Mouse (Mus musculus): Measurements from ENCODE around the gene Csta1. TPM values are rescaled to one million over a fixed set of nuclear protein-coding genes. Genes with fewer than 3 reads are reported as not detected.

The Csta1 gene
- polyA plus RNA-seq, 1 experiment, result not detected

DNA sequence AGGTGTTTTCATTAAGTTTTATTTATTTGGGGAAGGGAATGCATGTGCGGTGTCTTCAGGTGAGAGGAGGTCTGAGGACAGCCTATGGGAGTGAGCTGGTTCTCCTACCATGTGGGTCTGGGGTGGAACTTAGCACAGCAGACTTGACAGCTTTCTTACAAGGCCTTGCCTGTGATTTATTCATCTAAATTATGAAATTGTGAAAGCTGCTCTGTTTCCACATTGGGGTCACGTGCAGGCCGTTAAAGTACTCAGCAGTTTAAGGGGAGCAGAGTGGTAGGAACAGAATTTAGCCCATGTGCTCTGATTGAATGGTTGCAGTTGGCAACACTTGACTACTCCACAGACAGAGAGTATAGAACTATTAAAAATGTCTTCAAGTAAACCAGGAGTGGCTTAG, 51.1 kb downstream of the Csta1 start:
- TF ChIP-seq CTCF (IDR thresholded peaks at IDR 0.05; ENCODE audit: control insufficient read depth, insufficient read depth, low read length), result no peak
- no peak for TF ChIP-seq POLR2A (IDR thresholded peaks at IDR 0.05; ENCODE audit: borderline replicate concordance, control insufficient read depth, low read depth, low read length)
- Histone ChIP-seq H3K4me1 (ENCODE audit: control insufficient read depth, insufficient read depth, low read length) (no peaks in the 10 kb centered on the region), H3K4me3 (replicated peaks; ENCODE audit: control insufficient read depth, low read depth, low read length) (no peak overlapping the region), H3K27ac (ENCODE audit: control insufficient read depth, insufficient read depth, low read depth, low read length, poor library complexity) (no peak overlapping the region)
- 89% methylated on average over 3 of the region's 3 CpGs for WGBS

DNA sequence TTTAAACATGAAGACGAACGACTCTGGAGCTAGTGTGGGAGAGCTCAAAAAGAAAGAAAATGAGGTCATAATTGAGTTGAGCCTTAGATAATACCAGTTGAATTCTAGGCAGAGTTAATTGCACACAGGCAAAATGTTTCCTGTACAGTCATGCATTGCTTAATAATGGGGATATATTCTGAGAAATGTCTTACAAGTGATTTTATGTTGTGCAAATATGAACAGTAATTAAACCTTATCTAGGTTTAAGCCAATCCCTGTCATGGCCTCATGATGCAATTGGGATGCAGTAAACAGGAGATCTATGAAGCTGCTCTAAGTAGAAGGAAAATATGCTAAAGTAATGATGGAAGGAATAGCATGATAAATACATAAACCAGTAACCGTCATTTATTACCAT, 56.3 kb downstream of the Csta1 start:
- H3K4me1 ChIP-seq (ENCODE audit: control insufficient read depth, insufficient read depth, low read length), result no peaks in the 10 kb centered on the region
- WGBS, result 86% methylated on average over 3 of the region's 3 CpGs
- H3K27ac ChIP-seq (ENCODE audit: control insufficient read depth, insufficient read depth, low read depth, low read length, poor library complexity), result no peak overlapping the region
- no peak for TF ChIP-seq CTCF (IDR thresholded peaks at IDR 0.05; ENCODE audit: control insufficient read depth, insufficient read depth, low read length)
- TF ChIP-seq POLR2A (IDR thresholded peaks at IDR 0.05; ENCODE audit: borderline replicate concordance, control insufficient read depth, low read depth, low read length), result no peak
- no peak overlapping the region for H3K4me3 ChIP-seq (replicated peaks; ENCODE audit: control insufficient read depth, low read depth, low read length)

DNA sequence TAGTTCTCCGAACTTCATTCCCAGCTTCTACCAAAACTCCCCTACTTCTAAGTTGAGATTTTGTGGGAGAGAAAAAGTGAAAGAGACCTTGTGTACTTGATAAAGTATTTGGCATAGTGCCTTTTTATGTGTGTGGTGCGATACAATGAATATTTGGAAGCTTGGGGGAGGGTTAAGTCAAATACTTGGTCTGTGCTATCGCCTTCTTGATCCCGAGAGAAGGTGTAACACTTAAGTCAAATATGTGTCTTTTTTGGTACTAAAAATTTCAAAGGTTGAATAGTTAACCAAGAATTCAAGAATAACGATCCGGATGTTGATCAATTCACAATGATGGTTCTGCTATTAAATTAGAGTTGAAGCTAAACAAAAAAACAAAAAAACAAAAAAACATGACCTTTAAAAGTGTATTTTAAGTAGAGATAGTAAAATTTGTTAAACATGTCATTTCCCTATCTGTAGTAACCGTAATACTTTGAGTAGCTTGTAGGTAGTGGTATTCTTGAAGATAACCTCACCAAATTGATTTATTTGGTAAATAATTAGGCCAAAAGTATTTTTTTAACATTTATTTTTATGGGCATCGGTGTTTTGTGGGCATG, 58.5 kb downstream of the Csta1 start:
- TF ChIP-seq POLR2A (IDR thresholded peaks at IDR 0.05; ENCODE audit: borderline replicate concordance, control insufficient read depth, low read depth, low read length) (no peak), CTCF (IDR thresholded peaks at IDR 0.05; ENCODE audit: control insufficient read depth, insufficient read depth, low read length) (no peak)
- no peaks in the 10 kb centered on the region for H3K4me1 ChIP-seq (ENCODE audit: control insufficient read depth, insufficient read depth, low read length)
- peak overlapping the region; percentile 71 for H3K4me3 ChIP-seq (replicated peaks; ENCODE audit: control insufficient read depth, low read depth, low read length)
- 29% methylated on average over 8 of the region's 8 CpGs for WGBS
- H3K27ac ChIP-seq (ENCODE audit: control insufficient read depth, insufficient read depth, low read depth, low read length, poor library complexity), result no peak overlapping the region

DNA sequence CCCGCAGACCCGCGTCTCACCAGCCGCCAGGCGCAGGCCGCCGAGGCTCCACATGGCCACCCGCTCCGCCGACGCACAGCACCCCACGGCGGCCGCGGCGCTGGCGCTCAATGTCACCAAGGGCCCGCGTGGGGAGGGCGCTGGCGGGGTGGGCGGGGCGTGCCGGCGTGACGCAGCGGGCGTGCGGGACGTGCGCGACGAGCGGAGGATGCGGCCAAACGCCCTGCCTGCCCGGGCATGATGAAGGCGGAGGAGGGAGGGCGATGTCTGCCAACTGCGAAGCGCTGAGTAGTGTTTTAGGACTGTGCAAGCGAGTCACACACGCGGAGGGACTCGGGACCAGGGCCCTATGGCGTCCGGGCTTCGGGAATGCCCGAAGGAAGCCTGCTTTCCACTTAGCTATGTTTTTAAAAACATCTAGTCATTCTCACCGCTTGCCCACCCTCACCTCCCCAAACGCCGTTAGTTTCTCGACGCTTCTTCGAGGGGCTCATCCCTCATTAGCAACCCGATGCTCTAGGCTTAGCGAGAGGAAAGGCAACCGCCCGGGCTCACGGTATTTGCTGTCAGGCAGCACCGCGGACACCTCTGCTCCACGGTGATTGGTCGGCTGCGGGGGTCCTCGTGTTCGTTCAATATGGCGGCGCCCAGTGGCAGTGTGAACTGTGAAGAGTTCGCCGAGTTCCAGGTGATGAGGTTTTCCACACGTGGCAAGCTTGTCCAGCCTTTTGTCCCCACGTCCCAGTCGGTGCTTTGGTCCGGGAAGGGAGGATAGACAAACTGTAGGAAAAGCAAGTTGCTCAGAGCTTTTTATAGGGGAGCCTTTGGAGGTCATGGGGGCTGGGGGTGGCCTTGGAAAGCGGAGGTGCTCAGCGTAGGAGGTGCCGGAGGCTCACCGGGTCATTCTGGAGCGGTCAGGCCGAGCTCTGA, 59.3 kb downstream of the Csta1 start, which contains the start of the genes Fam162a and Ccdc58:
Gene Fam162a (minus strand): TSS at position 145 of the 930 bp plus-strand sequence.
Gene Ccdc58 (plus strand): TSS at position 236 of the 930 bp plus-strand sequence.
- Histone ChIP-seq H3K4me1 (ENCODE audit: control insufficient read depth, insufficient read depth, low read length) (no peaks in the 10 kb centered on the region; the same call in none of the 2 replicates), H3K4me3 (replicated peaks; ENCODE audit: control insufficient read depth, low read depth, low read length) (peak within 1 kb of the TSS; percentile 71), H3K27ac (ENCODE audit: control insufficient read depth, insufficient read depth, low read depth, low read length, poor library complexity) (peak within 1 kb of the TSS; percentile 88)
- no peak for TF ChIP-seq CTCF (IDR thresholded peaks at IDR 0.05; ENCODE audit: control insufficient read depth, insufficient read depth, low read length)
- peak; percentile 98 for TF ChIP-seq POLR2A (IDR thresholded peaks at IDR 0.05; ENCODE audit: borderline replicate concordance, control insufficient read depth, low read depth, low read length)
- under 1% methylated on average over 81 of the region's 81 CpGs for WGBS

DNA sequence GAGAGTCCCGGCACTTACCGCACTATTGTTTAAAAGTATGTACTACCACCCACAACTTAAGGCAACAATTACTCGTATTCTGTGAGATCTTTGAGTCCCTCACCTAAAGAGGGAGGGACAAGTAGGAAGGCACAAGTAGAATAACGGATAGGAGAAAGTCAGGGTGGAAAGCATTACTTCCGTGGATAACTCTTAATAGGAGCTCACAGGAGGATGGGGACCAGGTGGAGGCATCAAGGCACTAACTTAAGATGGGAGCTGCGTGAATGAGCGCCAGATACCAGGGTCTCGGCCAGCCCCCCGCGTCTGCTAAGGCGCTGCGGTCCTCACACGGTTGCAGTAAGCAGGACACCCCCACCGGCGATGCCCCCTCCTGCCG, 60.0 kb downstream of the Csta1 start:
- under 1% methylated on average over 16 of the region's 16 CpGs for WGBS
- no peak for TF ChIP-seq CTCF (IDR thresholded peaks at IDR 0.05; ENCODE audit: control insufficient read depth, insufficient read depth, low read length)
- TF ChIP-seq POLR2A (IDR thresholded peaks at IDR 0.05; ENCODE audit: borderline replicate concordance, control insufficient read depth, low read depth, low read length), result no peak
- peak overlapping the region; percentile 88; the same call in 1 of the 2 replicates for H3K27ac ChIP-seq (ENCODE audit: control insufficient read depth, insufficient read depth, low read depth, low read length, poor library complexity)
- peak overlapping the region; percentile 71 for H3K4me3 ChIP-seq (replicated peaks; ENCODE audit: control insufficient read depth, low read depth, low read length)
- H3K4me1 ChIP-seq (ENCODE audit: control insufficient read depth, insufficient read depth, low read length), result no peaks in the 10 kb centered on the region; the same call in none of the 2 replicates

Other genes with a start within 250 kb of the Csta1 start
- 18.7 and 19.6 TPM in 2 replicates for gene Parp9, start 192.8 kb downstream of the Csta1 start, polyA plus RNA-seq (2011; ENCODE audit: insufficient read depth, insufficient read length, low replicate concordance, missing spikeins)
- gene Dtx3l, start 192.1 kb downstream of the Csta1 start, polyA plus RNA-seq (2011; ENCODE audit: insufficient read depth, insufficient read length, low replicate concordance, missing spikeins), result 5.5 and 9.2 TPM in 2 replicates
- gene Kpna1, start 152.5 kb downstream of the Csta1 start, polyA plus RNA-seq (2011; ENCODE audit: insufficient read depth, insufficient read length, low replicate concordance, missing spikeins), result 26.7 and 48.3 TPM in 2 replicates
- gene Wdr5b, start 90.1 kb downstream of the Csta1 start, polyA plus RNA-seq (2011; ENCODE audit: insufficient read depth, insufficient read length, low replicate concordance, missing spikeins), result 4.7 and 7.3 TPM in 2 replicates
- 30.9 and 65.6 TPM in 2 replicates for gene Fam162a, start 59.6 kb downstream of the Csta1 start, polyA plus RNA-seq (2011; ENCODE audit: insufficient read depth, insufficient read length, low replicate concordance, missing spikeins)
- gene Ccdc58, start 59.6 kb downstream of the Csta1 start, polyA plus RNA-seq (2011; ENCODE audit: insufficient read depth, insufficient read length, low replicate concordance, missing spikeins), result 18.8 and 52.8 TPM in 2 replicates
- 27.1 and 73.8 TPM in 2 replicates for gene Stfa2l1, start 25.6 kb upstream of the Csta1 start, polyA plus RNA-seq (2011; ENCODE audit: insufficient read depth, insufficient read length, low replicate concordance, missing spikeins)
- 31.2 and 55.2 TPM in 2 replicates for gene Gm5483, start 53.0 kb upstream of the Csta1 start, polyA plus RNA-seq (2011; ENCODE audit: insufficient read depth, insufficient read length, low replicate concordance, missing spikeins)
- not detected in 2 replicates for gene Gm5416, start 79.2 kb upstream of the Csta1 start, polyA plus RNA-seq (2011; ENCODE audit: insufficient read depth, insufficient read length, low replicate concordance, missing spikeins)
- 3.3 TPM in 1 of 2 replicates, not detected in the other for gene 2010005H15Rik, start 90.2 kb upstream of the Csta1 start, polyA plus RNA-seq (2011; ENCODE audit: insufficient read depth, insufficient read length, low replicate concordance, missing spikeins)
- 5.8 and 10.9 TPM in 2 replicates for gene Stfa1, start 145.7 kb upstream of the Csta1 start, polyA plus RNA-seq (2011; ENCODE audit: insufficient read depth, insufficient read length, low replicate concordance, missing spikeins)
- gene BC117090, start 203.1 kb upstream of the Csta1 start, polyA plus RNA-seq (2011; ENCODE audit: insufficient read depth, insufficient read length, low replicate concordance, missing spikeins), result not detected in 2 replicates
- 9.4 TPM in 1 of 2 replicates, not detected in the other for gene BC100530, start 236.5 kb upstream of the Csta1 start, polyA plus RNA-seq (2011; ENCODE audit: insufficient read depth, insufficient read length, low replicate concordance, missing spikeins)

Data from bone marrow, adult 2 months (tissue).